Mouse (Mus musculus) E14TG2a.4 (cell line): ENCODE measurements around the gene Gng7.

ENCODE experiments used
- H3K27me3 ChIP-seq: 2 replicates; pipeline ENCODE4 v1.6.1; 2014; ENCODE audit warnings: low read length, control low read depth; ENCODE audit not compliant: insufficient read depth
- H3K36me3 ChIP-seq: 2 replicates; pipeline ENCODE4 v1.6.1; 2014; ENCODE audit warnings: low read length, control low read depth; ENCODE audit not compliant: insufficient read depth
- H3K4me1 ChIP-seq: replicated peaks from 2 replicates; pipeline ENCODE4 v1.6.1; 2014; ENCODE audit warnings: low read depth, low read length, control low read depth
- H3K4me3 ChIP-seq: replicated peaks from 2 replicates; pipeline ENCODE4 v1.5.1; 2014; ENCODE audit warnings: mild to moderate bottlenecking, low read length
- H3K9me3 ChIP-seq: 2 replicates; pipeline ENCODE4 v1.6.1; 2014; ENCODE audit warnings: low read length, control low read depth
- CTCF ChIP-seq: conservative IDR thresholded peaks from 2 replicates; pipeline ENCODE4 v1.5.1; 2014; ENCODE audit warnings: low read length
- NANOG ChIP-seq: IDR thresholded peaks from 2 replicates; pipeline ENCODE4 v1.6.1; 2014; ENCODE audit warnings: borderline replicate concordance, low read length, mixed read lengths
- POU5F1 ChIP-seq: IDR thresholded peaks from 2 replicates; pipeline ENCODE4 v1.6.1; 2014; ENCODE audit warnings: low read length, borderline replicate concordance

Gene Gng7

GRCm38 (mm10) chr10:80962585-80962984 is 52.2 kb downstream of the Gng7 start:
- 0 out of 2 replicates have a peak overlapping the region, but pooled peaks have one; percentile 17 for H3K4me3 ChIP-seq
- TF ChIP-seq POU5F1 (no peak), NANOG (no peak), CTCF (no peak)
- H3K4me1 ChIP-seq: peaks cover 84% of the 10 kb centered on the region
- H3K27me3 ChIP-seq: no peaks in the 10 kb centered on the region
- H3K9me3 ChIP-seq: no peaks in the 10 kb centered on the region
- no peaks in the 10 kb centered on the region for H3K36me3 ChIP-seq

GRCm38 (mm10) chr10:80962051-80962472 is 52.7 kb downstream of the Gng7 start:
- H3K4me3 ChIP-seq: 0 out of 2 replicates have a peak overlapping the region, but pooled peaks have one; percentile 17
- no peaks in the 10 kb centered on the region for H3K36me3 ChIP-seq
- no peak for TF ChIP-seq POU5F1
- no peak for TF ChIP-seq CTCF
- TF ChIP-seq NANOG: no peak
- no peaks in the 10 kb centered on the region for H3K9me3 ChIP-seq
- H3K27me3 ChIP-seq: no peaks in the 10 kb centered on the region
- H3K4me1 ChIP-seq: peaks cover 80% of the 10 kb centered on the region

- Histone ChIP-seq H3K9me3 (no peaks in the 10 kb centered on the region), H3K27me3 (no peaks in the 10 kb centered on the region), H3K36me3 (no peaks in the 10 kb centered on the region), H3K4me1 (peaks cover 80% of the 10 kb centered on the region), H3K4me3 (peak overlapping the region; percentile 60)
- TF ChIP-seq CTCF: peak; percentile 94
- no peak for TF ChIP-seq NANOG
Measured at GRCm38 (mm10) chr10:80960551-80961508, 53.9 kb downstream of the Gng7 start.

- no peaks in the 10 kb centered on the region for H3K9me3 ChIP-seq
- no peak overlapping the region for H3K4me3 ChIP-seq
- no peaks in the 10 kb centered on the region for H3K36me3 ChIP-seq
- TF ChIP-seq POU5F1 (no peak), NANOG (no peak), CTCF (no peak)
- peaks cover 84% of the 10 kb centered on the region for H3K4me1 ChIP-seq
- no peaks in the 10 kb centered on the region for H3K27me3 ChIP-seq
Measured at GRCm38 (mm10) chr10:80958979-80959637, 55.6 kb downstream of the Gng7 start.

- no peak overlapping the region for H3K4me3 ChIP-seq
- H3K36me3 ChIP-seq: no peaks in the 10 kb centered on the region
- peaks cover 81% of the 10 kb centered on the region for H3K4me1 ChIP-seq
- H3K9me3 ChIP-seq: no peaks in the 10 kb centered on the region
- H3K27me3 ChIP-seq: no peaks in the 10 kb centered on the region
- TF ChIP-seq POU5F1 (no peak), CTCF (peak; percentile 10; the same call in 1 of the 2 replicates)
Measured at GRCm38 (mm10) chr10:80957791-80958190, 57.0 kb downstream of the Gng7 start.

- no peak overlapping the region for H3K4me3 ChIP-seq
- H3K4me1 ChIP-seq: peaks cover 81% of the 10 kb centered on the region
- no peaks in the 10 kb centered on the region for H3K27me3 ChIP-seq
- no peak for TF ChIP-seq CTCF
- no peak for TF ChIP-seq NANOG
- TF ChIP-seq POU5F1: no peak
- no peaks in the 10 kb centered on the region for H3K9me3 ChIP-seq
- no peaks in the 10 kb centered on the region for H3K36me3 ChIP-seq
Measured at GRCm38 (mm10) chr10:80956901-80957300, 57.8 kb downstream of the Gng7 start.

- H3K4me3 ChIP-seq: no peak overlapping the region
- H3K4me1 ChIP-seq: peaks cover 83% of the 10 kb centered on the region
- no peaks in the 10 kb centered on the region for H3K36me3 ChIP-seq
- no peak for TF ChIP-seq POU5F1
- no peak for TF ChIP-seq CTCF
- no peak for TF ChIP-seq NANOG
- no peaks in the 10 kb centered on the region for H3K9me3 ChIP-seq
- no peaks in the 10 kb centered on the region for H3K27me3 ChIP-seq
Measured at GRCm38 (mm10) chr10:80956385-80956784, 58.4 kb downstream of the Gng7 start.

- H3K4me1 ChIP-seq: peaks cover 84% of the 10 kb centered on the region
Measured at GRCm38 (mm10) chr10:80955536-80955935, 59.2 kb downstream of the Gng7 start.

More at GRCm38 (mm10) chr10:80955536-80955935, 59.2 kb downstream of the Gng7 start:
- 0 out of 2 replicates have a peak overlapping the region, but pooled peaks have one; percentile 1 for H3K4me3 ChIP-seq
- H3K9me3 ChIP-seq: no peaks in the 10 kb centered on the region
- TF ChIP-seq POU5F1 (no peak), CTCF (peak; percentile 99), NANOG (no peak)
- no peaks in the 10 kb centered on the region for H3K27me3 ChIP-seq
- H3K36me3 ChIP-seq: no peaks in the 10 kb centered on the region
